Mouse (Mus musculus) gastrocnemius, postnatal 36 days (tissue): ENCODE data around the gene Morf4l2. TPM values are rescaled to one million over a fixed set of nuclear protein-coding genes. Genes with fewer than 3 reads are reported as not detected.
"Not testable (repeated sequence)": the region's sequence is repeated elsewhere in the genome, so short reads cannot be mapped to it uniquely, and the experiment has no call there.

ENCODE experiments used
- DNase-seq, 2 experiments: peaks; one replicate each; pipeline ENCODE4 v3.0.0; 2022
- intact Hi-C: fragments of 180-260 bp; cut with DNase I; formaldehyde crosslinking; loops from one replicate; pipeline ENCODE4 v1.15.1; 2025
- long read RNA-seq, 2 experiments: library from polyadenylated mRNA; stranded (forward); transcript quantifications; one replicate each; pipeline ENCODE4 v2.0.0; 2021
- total RNA-seq, 2 experiments: library from RNA; stranded (reverse); gene quantifications; 2 replicates each; pipeline ENCODE4 v1.2.3; 2021

Morf4l2 gene
- 100 to 1,000 TPM; 133 to 137 TPM for total RNA-seq
- long read RNA-seq, experiment 1, transcript Morf4l2-212 (4 exons, 1,811 nt), result minor isoform, 5 of 95 reads
- long read RNA-seq, experiment 1, transcript Morf4l2-202 (4 exons, 1,859 nt), result major isoform, 47 of 95 reads
- long read RNA-seq, experiment 1, transcript Morf4l2-215 (3 exons, 1,782 nt), result minor isoform, 32 of 95 reads
- long read RNA-seq, experiment 1, partial matches to known transcripts, result 0 of 95 reads
- long read RNA-seq, experiment 1, other reads (novel, unspliced or antisense), result 8 of 95 reads
- long read RNA-seq, experiment 2, transcript Morf4l2-215 (3 exons, 1,782 nt), result major isoform, 57 of 129 reads
- long read RNA-seq, experiment 2, transcript Morf4l2-202 (4 exons, 1,859 nt), result minor isoform, 56 of 129 reads
- long read RNA-seq, experiment 2, partial matches to known transcripts, result 0 of 129 reads
- long read RNA-seq, experiment 2, other reads (novel, unspliced or antisense), result 9 of 129 reads

- intact Hi-C loops, result loop anchor here (10.0 kb wide), 1 partner anchor 291 kb away; the partner anchor contains the start of gene Slc25a53
- DNase-seq, result no peak
Measured at GRCm38 (mm10) chrX:136743459-136743858, at the start of gene Morf4l2. TSS of gene Morf4l2 (minus strand) at chrX:136743690.

GRCm38 (mm10) chrX:136789446-136789845 is 46.0 kb upstream of the Morf4l2 start:
- DNase-seq, result no peak
- intact Hi-C loops, result no loop called here

- no peak for DNase-seq
- intact Hi-C loops, result no loop called here
Measured at GRCm38 (mm10) chrX:136780041-136780440, 36.6 kb upstream of the Morf4l2 start, which contains the start of gene Glra4. TSS of gene Glra4 (minus strand) at chrX:136780141.

- intact Hi-C loops, result no loop called here
Measured at GRCm38 (mm10) chrX:136779262-136779661, 35.8 kb upstream of the Morf4l2 start.

GRCm38 (mm10) chrX:136778046-136778445 is 34.6 kb upstream of the Morf4l2 start:
- intact Hi-C loops, result no loop called here
- no peak for DNase-seq

More at GRCm38 (mm10) chrX:136779262-136779661, 35.8 kb upstream of the Morf4l2 start:
- DNase-seq, result no peak

GRCm38 (mm10) chrX:136773035-136773434 is 29.5 kb upstream of the Morf4l2 start:
- DNase-seq, result no peak
- intact Hi-C loops, result no loop called here

GRCm38 (mm10) chrX:136761103-136762074 is 17.9 kb upstream of the Morf4l2 start:
- no peak for DNase-seq
- intact Hi-C loops, result loop anchor here (5.0 kb wide), 1 partner anchor 61 kb away; the partner anchor contains the start of gene Plp1

- DNase-seq, result no peak
- intact Hi-C loops, result no loop called here
Measured at GRCm38 (mm10) chrX:136755464-136755863, 12.0 kb upstream of the Morf4l2 start.

- no peak for DNase-seq
- intact Hi-C loops, result loop anchor here (5.0 to 10.0 kb wide), 2 partner anchors 73 to 285 kb away; partner anchors contain the start of genes Plp1 and Slc25a53
Measured at GRCm38 (mm10) chrX:136749329-136749728, 5.8 kb upstream of the Morf4l2 start.

GRCm38 (mm10) chrX:136744663-136745062 is 1.2 kb upstream of the Morf4l2 start:
- no peak for DNase-seq
- intact Hi-C loops, result loop anchor here (5.0 to 10.0 kb wide), 2 partner anchors 78 to 290 kb away; partner anchors contain the start of genes Plp1 and Slc25a53

GRCm38 (mm10) chrX:136742661-136743103 is 808 bp downstream of the Morf4l2 start:
- peak in 1 of 2 experiments; percentile 34 for DNase-seq
- intact Hi-C loops, result loop anchor here (10.0 kb wide), 1 partner anchor 292 kb away; the partner anchor contains the start of gene Slc25a53

- intact Hi-C loops, result loop anchor here (10.0 kb wide), 1 partner anchor 293 kb away; the partner anchor contains the start of gene Slc25a53
- peak in 1 of 2 experiments; percentile 9 for DNase-seq
Measured at GRCm38 (mm10) chrX:136742241-136742640, 1.2 kb downstream of the Morf4l2 start.

GRCm38 (mm10) chrX:136741651-136742201 is 1.8 kb downstream of the Morf4l2 start:
- DNase-seq, result peak; percentile 72 to 73
- intact Hi-C loops, result loop anchor here (10.0 kb wide), 1 partner anchor 293 kb away; the partner anchor contains the start of gene Slc25a53

- intact Hi-C loops, result loop anchor here (10.0 kb wide), 1 partner anchor 294 kb away; the partner anchor contains the start of gene Slc25a53
- peak; percentile 83 to 88 for DNase-seq
Measured at GRCm38 (mm10) chrX:136740791-136741650, 2.5 kb downstream of the Morf4l2 start.

- no peak for DNase-seq
- intact Hi-C loops, result loop anchor here (10.0 kb wide), 1 partner anchor 295 kb away; the partner anchor contains the start of gene Slc25a53
Measured at GRCm38 (mm10) chrX:136740087-136740790, 3.3 kb downstream of the Morf4l2 start.

- intact Hi-C loops, result no loop called here
- DNase-seq, result no peak
Measured at GRCm38 (mm10) chrX:136732016-136732415, 11.5 kb downstream of the Morf4l2 start.

- intact Hi-C loops, DNase-seq: not testable (repeated sequence)
Measured at GRCm38 (mm10) chrX:136714742-136715474, 28.6 kb downstream of the Morf4l2 start.
